Mouse (Mus musculus) testis, adult 2 months (tissue): ENCODE measurements around the gene Tmsb10.

Experiments used
- CTCF ChIP-seq: fragments of 200-500 bp; IDR thresholded peaks from 2 replicates; pipeline ENCODE4 v1.5.1; 2012; ENCODE audit warnings: low read depth, mild to moderate bottlenecking, inconsistent platforms, low read length, moderate library complexity; ENCODE audit not compliant: control insufficient read depth, insufficient read depth, insufficient replicate concordance
- POLR2A ChIP-seq: fragments of 200-500 bp; IDR thresholded peaks from 2 replicates; pipeline ENCODE4 v1.6.1; 2012; ENCODE audit warnings: low read depth, mild to moderate bottlenecking, inconsistent platforms, low read length, moderate library complexity; ENCODE audit not compliant: control insufficient read depth

- TF ChIP-seq POLR2A (no peak), CTCF (peak; percentile 20; the same call in 1 of the 2 replicates)
Observed at GRCm38 (mm10) chr6:72940493-72940892, 18.1 kb downstream of the Tmsb10 start.
